Mouse (Mus musculus) stomach, postnatal 0 days (tissue): ENCODE results near the gene Nckap5l.

Experiments
- CTCF ChIP-seq: IDR thresholded peaks from 2 replicates; pipeline ENCODE4 v1.5.1; 2016; ENCODE audit warnings: antibody characterized with exemption, low read depth, mild to moderate bottlenecking, moderate library complexity
- EP300 ChIP-seq: optimal IDR thresholded peaks from 2 replicates; pipeline ENCODE3; 2016; ENCODE audit warnings: antibody characterized with exemption

DNA sequence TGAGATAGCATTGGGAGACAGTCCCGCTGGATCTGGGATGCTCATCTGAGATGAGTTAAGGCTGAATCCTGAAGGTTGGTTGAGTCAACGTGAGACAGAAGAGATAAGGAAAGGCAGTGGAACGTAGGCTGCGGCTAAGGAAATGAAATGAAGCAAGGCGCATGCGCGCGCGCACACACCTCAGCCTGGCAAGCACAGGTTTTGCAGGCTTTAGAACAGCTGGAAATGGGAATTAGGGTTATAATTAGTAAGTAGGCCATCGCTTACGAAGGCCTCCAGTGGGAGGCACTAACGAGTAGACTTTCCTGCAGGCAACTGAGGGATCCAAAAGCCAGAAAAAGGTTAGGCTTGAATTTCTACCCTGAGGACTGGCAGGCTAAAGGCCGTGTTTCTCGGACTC, 45.8 kb downstream of the Nckap5l start:
- TF ChIP-seq CTCF (peak; percentile 45), EP300 (no peak)
